Mouse (Mus musculus): ENCODE measurements around the gene U2af1l4.

Gene U2af1l4

DNA sequence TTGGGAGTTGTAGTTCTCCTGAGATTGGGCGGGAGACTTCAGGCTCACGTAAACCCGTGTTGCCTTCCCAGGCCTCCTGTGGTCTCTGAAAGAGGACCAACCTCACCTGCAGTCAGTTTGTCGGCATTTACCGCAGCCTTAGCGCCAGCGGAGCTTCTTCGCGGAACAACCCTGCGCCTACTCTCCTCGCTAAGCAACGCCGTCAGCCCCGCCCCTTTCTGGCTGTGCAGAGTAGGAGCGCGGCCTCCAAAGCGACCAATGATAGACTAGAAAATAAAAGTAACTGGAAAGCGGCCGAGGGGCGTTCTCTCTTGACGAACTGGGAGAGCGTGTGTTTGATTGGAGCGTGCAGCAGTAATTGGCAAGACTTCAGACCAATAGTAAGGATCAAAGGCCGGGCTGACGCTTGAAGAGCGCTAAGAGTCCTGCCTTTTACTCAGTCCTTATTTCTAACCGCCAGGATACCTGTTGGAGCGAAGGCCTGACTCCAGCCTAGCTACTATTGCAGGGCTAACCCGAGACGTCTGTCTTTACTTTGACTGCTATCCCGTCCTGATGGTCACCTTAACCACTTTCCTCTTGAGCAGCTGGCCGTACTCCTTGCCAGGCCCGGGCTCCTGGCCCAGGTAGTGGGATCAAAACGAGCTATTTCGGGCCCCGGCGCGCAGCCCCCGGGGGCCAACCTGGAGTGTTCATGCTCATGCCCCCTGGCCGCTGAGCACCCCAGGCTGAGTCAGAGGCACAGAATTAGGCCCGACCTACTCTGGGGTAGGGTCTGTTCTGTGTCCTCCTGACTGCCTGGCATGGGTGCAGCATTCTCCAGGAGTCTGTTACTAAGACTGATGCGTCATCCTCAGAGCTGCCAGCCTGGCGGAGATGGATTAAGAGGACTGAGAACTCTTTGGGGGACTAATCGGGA is 10.7 kb upstream of the U2af1l4 start, which contains the start of the genes Hspb6 and Proser3:
Gene Hspb6, plus strand, starts transcription at position 77 of the 919 bp plus-strand sequence.
Gene Proser3, minus strand, starts transcription at position 198 of the 919 bp plus-strand sequence.
- peak; percentile 96 to 97 for DNase-seq (ENCODE audit: low spot score in 2 of 2)

DNA sequence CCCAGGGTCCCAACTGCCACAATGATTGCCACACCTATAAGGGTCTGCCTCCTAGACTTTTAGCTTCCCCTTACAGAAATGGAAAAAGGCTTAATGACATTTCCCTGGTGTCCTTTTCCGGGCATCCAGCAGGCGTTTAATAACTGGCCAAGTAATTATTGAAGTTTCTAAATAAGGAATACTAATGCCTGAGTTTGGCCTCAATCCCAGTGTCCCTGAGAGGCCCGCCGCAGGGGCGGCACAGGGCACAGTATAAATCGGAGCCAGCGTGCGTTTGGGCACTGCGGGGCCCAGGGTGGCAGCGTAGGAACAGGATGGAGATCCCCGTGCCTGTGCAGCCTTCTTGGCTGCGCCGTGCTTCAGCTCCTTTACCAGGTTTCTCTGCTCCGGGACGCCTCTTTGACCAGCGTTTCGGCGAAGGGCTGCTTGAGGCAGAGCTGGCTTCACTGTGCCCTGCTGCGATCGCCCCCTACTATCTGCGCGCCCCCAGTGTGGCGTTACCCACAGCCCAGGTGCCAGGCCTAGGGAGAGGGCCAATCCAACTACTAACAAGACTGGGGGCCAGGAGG is 10.0 kb upstream of the U2af1l4 start:
- peak; percentile 50 to 79 for DNase-seq (ENCODE audit: low spot score in 2 of 2)

DNA sequence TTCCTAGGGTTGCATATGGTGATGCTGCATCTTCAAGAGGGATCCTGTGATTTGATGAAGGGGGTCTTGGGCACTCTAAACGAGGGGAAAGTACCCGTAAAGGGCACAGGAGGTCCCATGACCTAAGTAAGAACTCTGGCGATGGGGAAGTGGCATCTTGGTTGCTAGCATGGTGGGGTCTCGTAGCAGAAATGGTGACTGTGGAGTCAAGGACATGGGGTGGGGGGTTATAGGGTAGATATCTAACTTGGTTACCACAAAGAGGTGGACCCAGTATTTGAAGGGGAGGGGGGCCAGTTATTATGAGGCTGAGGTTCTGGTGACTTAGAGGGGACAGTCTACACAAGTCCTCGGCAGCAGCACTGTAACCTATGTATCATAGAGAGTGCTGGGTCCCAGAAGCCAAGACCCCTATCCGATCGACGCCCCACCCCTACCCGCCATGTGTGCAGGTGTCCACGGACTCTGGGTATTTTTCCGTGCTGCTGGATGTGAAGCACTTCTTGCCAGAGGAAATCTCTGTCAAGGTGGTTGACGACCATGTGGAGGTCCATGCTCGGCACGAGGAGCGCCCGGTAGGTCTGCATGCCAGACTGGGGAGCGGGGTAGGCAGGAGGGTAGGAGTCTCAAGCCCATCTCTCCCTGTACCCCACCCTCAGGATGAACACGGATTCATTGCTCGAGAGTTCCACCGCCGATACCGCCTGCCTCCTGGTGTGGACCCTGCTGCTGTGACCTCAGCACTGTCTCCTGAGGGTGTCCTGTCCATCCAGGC is 9.1 kb upstream of the U2af1l4 start:
- peak in 1 of 2 experiments; percentile 63 for DNase-seq (ENCODE audit: low spot score in 2 of 2)

DNA sequence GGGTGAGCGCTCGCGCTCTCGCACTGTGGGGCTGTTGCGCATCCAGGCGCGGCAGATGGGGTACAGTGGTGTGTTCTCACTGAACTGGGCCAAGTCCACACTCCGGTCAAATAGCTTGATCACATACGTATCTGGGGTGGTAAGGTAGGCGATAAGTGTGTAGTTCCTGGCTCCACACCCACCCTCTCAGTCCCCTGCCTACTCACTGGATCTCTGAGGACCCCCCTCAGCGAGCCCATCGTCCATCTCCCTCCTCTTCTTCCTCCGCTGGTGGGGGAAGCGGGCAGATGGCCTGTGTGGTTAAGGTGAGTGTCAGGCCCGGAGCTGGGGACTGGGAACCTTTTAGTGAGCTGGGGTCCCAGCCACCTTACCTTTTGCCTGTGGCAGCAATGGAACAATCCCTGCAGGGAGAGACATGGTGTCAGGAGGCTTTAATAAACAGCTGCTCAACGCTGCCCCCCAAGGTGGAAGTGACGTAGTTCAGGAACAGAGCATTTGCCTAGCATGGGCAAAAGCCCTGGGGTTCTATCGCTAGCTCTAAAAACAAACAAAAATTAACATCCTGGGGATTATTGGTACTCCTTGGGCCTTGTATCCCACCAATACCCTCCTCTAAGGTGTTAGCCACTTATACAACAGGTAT is 6.1 kb upstream of the U2af1l4 start:
- peak in 1 of 2 experiments; percentile 72 for DNase-seq (ENCODE audit: low spot score in 2 of 2)

DNA sequence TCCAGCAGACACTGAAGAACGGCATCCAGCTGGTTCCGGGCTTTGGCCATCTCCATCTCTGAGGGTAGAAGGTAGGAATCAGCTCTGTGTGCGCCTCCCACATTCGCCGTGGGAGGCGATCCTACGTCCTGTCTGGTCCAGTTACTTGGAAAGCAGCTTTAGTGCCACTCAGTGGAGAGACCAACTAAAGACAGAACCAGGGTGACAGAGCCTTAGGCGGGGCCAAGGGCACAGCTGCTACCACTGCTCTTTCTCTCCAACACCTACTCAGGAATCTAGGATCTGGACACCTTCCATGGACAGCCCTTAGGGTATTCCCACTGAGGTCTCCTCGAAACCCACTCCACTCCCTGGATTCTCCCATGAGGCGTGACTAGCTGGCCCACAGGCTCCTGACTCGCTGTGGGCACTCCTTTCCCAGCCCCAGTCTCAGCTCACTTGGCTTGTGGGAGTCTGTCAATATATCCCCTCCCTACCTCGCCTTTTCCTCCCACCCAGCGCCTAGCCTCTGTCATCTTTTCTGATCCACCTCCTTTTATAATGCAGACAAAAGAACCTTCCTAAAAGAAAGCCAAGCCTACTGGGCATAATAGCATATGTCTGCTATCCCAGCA is 5.1 kb upstream of the U2af1l4 start:
- DNase-seq (ENCODE audit: low spot score in 2 of 2) = no peak

GRCm38 (mm10) chr7:30558656-30559442 is 4.3 kb upstream of the U2af1l4 start:
- no peak for DNase-seq (ENCODE audit: low spot score in 2 of 2)

GRCm38 (mm10) chr7:30559443-30559954 is 3.6 kb upstream of the U2af1l4 start, which contains the start of gene Lin37:
Lin37 (minus strand) TSS chr7:30559838.
- DNase-seq (ENCODE audit: low spot score in 2 of 2) = peak; percentile 91 to 93

DNA sequence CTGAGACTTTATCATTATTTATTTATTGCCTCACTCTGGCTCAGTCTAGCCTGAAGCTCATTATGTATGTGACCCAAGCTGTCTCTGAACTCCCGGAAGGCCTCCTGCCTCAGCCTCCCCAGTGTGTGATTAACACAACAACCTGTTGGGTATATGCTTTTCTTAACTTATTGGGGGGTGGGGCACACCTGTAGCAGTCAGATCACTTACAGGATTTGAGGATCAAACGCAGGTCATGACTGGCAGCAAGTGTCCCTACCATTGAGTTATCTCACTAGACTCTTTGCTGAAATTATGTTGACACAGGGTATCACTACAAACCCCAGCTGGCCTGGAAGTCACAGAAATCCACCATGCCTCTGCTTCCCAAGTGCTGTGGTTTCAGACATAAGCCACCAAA is 2.8 kb upstream of the U2af1l4 start:
- no peak for DNase-seq (ENCODE audit: low spot score in 2 of 2)

DNA sequence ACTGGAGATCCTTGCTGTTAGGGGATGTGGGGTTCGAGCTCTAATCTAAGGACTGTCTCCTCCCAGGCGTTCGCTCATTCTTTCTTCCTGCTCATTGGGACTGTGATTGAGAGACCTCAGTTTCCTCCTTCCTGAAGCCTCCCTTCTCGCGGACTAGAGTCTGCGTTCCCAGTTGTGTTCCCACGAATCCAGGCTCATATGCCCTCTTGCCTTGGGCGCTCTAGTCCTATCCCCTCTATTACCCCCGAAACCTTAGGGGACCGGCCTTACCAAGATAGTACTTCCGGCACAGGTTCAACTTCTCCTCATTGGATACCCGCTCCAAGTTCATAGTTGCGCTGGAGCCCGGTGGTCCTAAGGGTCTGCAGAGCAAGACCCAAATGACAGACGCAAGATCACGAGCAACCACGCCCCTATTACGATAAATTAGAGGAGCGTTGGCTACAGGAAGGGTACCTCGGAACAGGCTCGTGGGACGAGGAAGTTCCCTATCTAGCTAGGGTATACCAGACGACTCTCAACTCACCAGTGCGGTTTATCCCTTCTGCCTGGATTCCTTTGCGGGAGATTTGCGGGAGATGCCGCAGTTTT is 480 bp upstream of the U2af1l4 start:
- DNase-seq (ENCODE audit: low spot score in 2 of 2) = peak in 1 of 2 experiments; percentile 69

DNA sequence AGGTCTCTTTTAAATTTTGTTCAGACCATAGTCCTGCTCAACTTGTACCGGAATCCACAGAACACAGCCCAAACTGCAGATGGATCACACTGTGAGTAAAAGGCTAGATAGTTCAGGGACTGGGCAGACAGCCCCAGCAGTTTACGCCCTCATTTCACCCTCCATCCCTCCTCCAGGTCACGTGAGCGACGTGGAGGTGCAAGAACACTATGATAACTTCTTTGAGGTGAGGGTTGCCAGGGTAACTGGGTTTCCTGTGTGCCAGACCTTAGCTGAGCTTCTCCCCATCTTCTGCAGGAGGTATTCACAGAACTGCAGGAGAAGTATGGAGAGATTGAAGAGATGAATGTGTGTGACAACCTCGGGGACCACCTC is 792 bp downstream of the U2af1l4 start:
- no peak for DNase-seq (ENCODE audit: low spot score in 2 of 2)

DNA sequence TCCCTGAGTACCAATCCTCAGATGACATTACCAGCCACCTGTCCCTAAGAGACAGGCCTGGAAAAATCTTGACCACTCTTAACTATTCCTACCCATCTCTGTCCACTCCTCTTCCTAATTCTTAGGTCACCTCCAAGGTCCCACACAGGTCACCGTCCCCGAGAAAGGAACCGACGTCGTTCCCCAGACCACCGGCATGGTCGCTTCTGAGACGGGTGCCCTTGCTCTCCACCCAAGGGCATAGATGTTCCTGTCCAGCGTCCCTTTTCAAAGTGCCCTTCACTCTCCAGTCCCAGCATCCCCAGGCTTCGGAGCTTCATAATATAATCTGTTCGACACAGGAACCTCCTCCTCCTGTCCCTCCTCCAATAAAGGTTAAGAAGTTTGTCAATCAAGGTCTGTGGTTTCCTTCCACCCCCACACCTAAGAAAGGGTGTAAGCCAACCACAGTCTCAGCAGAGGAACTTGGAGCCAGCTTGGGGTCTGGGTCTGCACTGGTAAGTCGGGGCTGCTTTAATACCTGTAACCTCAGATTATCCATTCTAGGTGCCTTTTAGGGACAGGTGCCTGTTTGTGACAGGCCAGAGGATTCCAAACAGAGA is 2.0 kb downstream of the U2af1l4 start, which contains the start of gene Igflr1:
Gene Igflr1, plus strand, starts transcription at position 458 of the 602 bp plus-strand sequence.
- no peak for DNase-seq (ENCODE audit: low spot score in 2 of 2)

DNA sequence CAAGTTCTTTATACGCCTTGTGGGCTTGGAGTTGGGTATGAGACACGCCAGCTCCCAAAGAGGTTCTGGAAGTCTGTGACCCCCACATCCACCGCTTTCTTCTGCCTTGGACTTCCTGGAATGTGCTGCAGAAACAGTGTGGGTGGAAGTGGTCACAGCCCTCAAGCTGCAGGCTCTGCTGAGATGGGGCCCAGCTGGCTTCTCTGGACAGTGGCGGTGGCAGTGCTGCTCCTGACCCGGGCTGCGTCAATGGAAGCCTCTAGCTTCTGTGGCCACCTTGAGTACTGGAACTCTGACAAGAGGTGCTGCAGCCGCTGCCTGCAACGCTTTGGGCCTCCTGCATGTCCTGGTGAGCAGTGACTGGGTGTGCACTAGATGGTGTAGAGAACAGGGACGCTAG is 2.9 kb downstream of the U2af1l4 start:
- DNase-seq (ENCODE audit: low spot score in 2 of 2) = no peak

DNA sequence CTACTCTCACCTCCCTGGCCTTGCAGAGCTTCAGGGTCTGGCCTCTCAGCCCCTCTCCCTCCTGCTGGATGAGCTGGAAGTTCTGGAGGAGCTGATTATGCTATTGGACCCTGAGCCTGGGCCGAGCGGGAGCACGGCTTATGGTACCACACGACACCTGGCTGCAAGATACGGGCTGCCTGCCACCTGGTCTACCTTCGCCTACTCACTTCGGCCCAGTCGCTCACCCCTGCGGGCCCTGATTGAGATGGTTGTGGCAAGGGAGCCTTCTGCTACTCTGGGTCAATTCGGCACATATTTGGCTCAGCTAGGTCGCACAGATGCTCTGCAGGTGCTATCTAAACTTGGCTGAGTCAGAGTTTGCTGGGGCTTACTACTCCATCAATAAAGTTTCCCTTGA is 4.5 kb downstream of the U2af1l4 start:
- DNase-seq (ENCODE audit: low spot score in 2 of 2) = no peak

DNA sequence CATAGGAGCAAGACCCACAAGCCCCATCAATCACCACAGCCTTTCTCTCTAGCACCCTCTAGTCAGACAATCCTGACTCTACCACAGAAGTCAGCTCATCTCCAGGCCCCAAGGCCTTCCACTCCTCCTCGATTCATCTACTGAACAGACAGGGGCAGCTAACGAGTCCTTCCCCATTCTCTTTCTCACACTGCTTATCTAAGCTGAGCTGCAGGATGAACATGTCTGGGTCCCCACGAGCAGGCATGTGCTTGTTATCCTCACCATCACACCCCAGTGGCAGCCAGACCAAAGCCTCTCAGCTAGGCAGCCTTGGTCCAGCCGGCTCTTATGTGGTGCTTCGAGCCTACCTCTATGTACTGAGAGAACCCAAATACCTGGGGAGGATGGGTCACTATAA is 9.3 kb downstream of the U2af1l4 start:
- DNase-seq (ENCODE audit: low spot score in 2 of 2) = no peak

DNA sequence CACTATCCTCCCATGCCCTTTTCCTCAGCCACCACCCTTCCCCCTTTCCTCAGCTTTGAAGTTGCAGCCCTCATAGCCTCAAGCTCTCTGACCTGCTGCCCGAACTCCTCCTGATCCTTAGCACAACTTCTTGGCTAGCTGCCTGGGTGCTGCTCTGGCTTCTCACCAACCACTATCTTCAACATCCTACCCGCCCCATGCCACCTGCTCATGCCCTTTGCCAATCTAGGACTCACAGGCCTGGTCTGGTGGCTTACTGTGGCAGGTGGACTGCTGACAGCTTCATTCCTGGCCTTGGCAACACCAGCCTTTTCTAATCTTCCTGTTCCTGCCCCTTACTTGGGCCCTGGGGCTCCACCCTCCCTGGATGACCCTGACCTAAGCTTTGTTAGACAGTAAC is 9.9 kb downstream of the U2af1l4 start:
- DNase-seq (ENCODE audit: low spot score in 2 of 2) = peak; percentile 75 to 79

DNA sequence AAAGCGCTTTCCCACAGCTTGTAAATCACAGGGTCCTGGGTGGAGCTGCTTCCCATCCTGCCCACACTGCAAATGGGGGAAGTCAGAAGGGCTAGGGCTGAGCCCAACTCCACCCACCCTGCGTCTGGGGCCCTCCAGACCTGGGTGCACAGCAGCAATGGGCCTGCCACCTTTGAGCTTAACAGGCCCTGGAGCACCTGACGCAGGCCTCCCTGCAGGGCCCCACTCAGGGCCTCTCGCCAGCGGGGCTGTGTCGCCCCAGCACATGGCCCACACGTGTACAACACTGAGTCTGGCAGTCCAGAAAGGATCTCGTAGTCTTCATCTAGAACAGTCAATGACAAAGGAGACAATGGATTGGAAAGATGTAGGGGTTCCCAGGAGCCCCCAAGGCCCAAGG is 16.8 kb downstream of the U2af1l4 start:
- DNase-seq (ENCODE audit: low spot score in 2 of 2) = no peak

- no peak for DNase-seq (ENCODE audit: low spot score in 2 of 2)
Measured at GRCm38 (mm10) chr7:30581547-30581946, 18.4 kb downstream of the U2af1l4 start.

DNA sequence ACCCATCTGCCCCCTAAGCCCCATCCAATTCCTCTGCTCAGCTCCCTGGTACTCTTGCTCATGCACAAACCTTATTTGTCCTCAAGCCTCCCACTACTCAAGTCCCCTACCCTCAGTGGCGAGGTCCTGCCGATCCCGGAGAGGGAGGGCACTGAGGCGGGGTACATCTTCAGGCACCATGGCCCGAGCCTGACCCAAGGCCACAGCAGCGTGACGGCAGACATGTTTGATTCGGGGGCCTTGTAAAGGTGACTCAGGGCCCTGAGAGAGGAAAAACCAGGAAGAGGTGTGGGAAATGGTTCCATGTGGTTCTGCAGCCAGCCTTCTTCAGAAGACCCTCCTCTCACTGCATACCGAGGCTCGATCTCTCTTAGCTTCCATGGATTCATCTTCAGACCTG is 21.2 kb downstream of the U2af1l4 start:
- DNase-seq (ENCODE audit: low spot score in 2 of 2) = no peak

DNA sequence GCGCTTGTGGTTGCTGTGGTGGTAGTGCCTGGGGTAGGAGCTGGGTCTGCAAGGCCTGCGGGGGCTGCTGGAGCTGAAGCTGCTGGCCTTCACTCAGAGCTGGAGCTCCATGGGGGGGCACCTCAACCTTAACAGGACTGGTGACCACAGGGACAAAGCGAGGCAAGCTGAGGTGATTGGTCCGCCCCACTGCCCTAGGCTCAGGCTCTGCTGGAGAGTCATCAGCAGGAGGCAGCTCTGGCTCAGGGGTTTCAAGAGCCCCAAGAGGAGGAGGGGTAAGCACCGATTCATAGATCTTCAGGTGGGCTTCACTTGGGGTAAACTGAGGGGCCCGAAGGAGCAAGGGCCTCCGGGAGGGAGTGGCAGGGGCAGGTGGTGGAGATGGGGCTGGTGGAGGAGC is 22.1 kb downstream of the U2af1l4 start:
- DNase-seq (ENCODE audit: low spot score in 2 of 2) = no peak

All from spleen, postnatal 4 days (tissue).